Mouse (Mus musculus): ENCODE measurements around the gene Adh6a.

GRCm38 (mm10) chr3:138275100-138275499 is 38.0 kb upstream of the Adh6a start:
- TF ChIP-seq CTCF (IDR thresholded peaks at IDR 0.05; ENCODE audit: low read depth) (no peak), EP300 (IDR thresholded peaks at IDR 0.05; ENCODE audit: low read depth) (no peak)
